Mouse (Mus musculus): ENCODE data around the gene Zmynd8. TPM values are rescaled to one million over a fixed set of nuclear protein-coding genes. Genes with fewer than 3 reads are reported as not detected.
A peak's percentile ranks its signal among the peaks of the same experiment; 100 is the strongest.

Gene Zmynd8
- polyA plus RNA-seq, 1 experiment from 2014 or later, result 45.3 TPM

DNA sequence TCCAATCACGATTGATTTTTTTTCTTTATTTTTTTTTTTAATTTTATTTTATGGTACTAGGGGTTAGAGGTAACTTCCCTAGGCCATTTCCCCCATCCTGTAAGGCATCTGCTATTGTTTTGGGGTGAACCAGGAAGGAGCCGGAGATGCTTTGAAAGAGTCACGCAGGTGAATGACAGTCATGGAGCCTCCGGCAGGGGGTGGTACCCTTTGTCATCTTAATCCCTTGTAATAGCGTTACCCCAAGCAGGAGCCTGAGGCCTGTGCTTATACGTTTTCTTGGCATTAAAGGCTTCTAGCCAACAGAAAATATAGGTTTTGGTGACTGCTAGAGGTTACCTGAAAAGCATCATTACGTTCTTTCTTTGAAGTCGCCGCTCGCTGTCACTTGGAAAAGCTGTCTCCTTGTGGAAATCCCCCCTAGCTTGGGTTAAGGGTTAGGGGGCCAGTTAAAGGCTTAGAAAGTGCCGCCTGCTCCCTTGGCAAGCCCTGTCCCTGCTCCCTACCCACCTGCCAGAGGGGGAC is 157.2 kb downstream of the Zmynd8 start:
- Histone ChIP-seq H3K27me3 (ENCODE audit: control insufficient read depth, insufficient read depth, low read length) (no peaks in the 10 kb centered on the region; the same call in 1 of the 2 replicates), H3K4me1 (ENCODE audit: control insufficient read depth, insufficient read depth, low read length) (peaks cover 12% of the 10 kb centered on the region), H3K27ac (ENCODE audit: low read length) (peak overlapping the region; percentile 33; the same call in 1 of the 2 replicates), H3K4me2 (ENCODE audit: low read depth, low read length) (no peak overlapping the region), H3K4me3 (replicated peaks; ENCODE audit: low read length) (no peak overlapping the region), H3K9me3 (replicated peaks; ENCODE audit: control insufficient read depth, low read length) (no peaks in the 10 kb centered on the region), H3K36me3 (ENCODE audit: control insufficient read depth, insufficient read depth, low read length) (no peaks in the 10 kb centered on the region), H3K9ac (ENCODE audit: low read length) (no peak overlapping the region)
- no peak for ATAC-seq (ENCODE audit: insufficient read depth, low FRiP score)
- WGBS, result 26% methylated on average over 11 of the region's 11 CpGs

DNA sequence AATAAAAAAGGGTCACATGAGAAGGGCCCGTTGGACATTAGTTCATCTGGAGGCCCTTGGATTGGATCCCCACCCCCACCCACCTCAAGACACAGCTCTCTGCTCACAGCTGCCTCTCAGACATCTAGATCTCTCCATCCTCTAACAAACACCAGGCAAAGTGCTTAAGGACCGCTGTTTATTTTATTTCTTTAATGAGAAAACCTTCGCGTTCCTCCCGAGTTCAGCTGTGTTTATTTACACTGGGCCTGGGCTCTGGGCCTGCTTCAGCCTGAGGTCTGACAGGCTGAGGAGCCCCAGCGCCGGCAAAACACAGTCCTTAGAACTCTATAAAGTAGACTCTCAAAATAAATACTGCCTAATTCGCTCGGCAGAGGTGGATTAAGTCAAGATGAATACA is 157.8 kb downstream of the Zmynd8 start:
- no peak overlapping the region for H3K4me3 ChIP-seq (replicated peaks; ENCODE audit: low read length)
- peaks cover 12% of the 10 kb centered on the region for H3K4me1 ChIP-seq (ENCODE audit: control insufficient read depth, insufficient read depth, low read length)
- H3K27ac ChIP-seq (ENCODE audit: low read length), result peak overlapping the region; percentile 33; the same call in 1 of the 2 replicates
- no peak overlapping the region for H3K4me2 ChIP-seq (ENCODE audit: low read depth, low read length)
- 0 out of 2 replicates have a peak, but pooled peaks have one; percentile 45 for ATAC-seq (ENCODE audit: insufficient read depth, low FRiP score)
- H3K9ac ChIP-seq (ENCODE audit: low read length), result no peak overlapping the region
- no peaks in the 10 kb centered on the region for H3K36me3 ChIP-seq (ENCODE audit: control insufficient read depth, insufficient read depth, low read length)
- 12% methylated on average over 9 of the region's 9 CpGs for WGBS
- no peaks in the 10 kb centered on the region; the same call in 1 of the 2 replicates for H3K27me3 ChIP-seq (ENCODE audit: control insufficient read depth, insufficient read depth, low read length)
- H3K9me3 ChIP-seq (replicated peaks; ENCODE audit: control insufficient read depth, low read length), result no peaks in the 10 kb centered on the region

DNA sequence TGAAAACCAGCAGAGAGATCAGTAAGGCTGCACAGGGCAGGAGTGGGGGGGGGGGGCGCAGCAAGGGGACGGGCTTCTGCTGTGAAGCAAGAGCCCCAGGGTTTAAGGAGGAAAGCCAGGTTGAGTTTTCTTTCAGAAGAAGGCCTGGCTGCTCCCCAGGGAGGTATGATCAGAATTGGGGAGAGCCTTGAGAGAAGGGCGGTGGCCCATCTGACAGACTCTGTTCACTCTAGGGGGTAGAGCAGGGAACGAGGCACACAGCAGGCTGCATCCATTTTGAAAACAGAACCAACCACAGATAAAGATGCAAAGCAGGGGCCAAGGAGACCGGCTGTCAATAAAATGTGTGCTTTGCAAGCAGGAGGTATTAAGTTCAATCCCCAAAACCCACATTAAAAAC is 158.4 kb downstream of the Zmynd8 start:
- Histone ChIP-seq H3K4me1 (ENCODE audit: control insufficient read depth, insufficient read depth, low read length) (peaks cover 12% of the 10 kb centered on the region), H3K36me3 (ENCODE audit: control insufficient read depth, insufficient read depth, low read length) (no peaks in the 10 kb centered on the region), H3K27ac (ENCODE audit: low read length) (no peak overlapping the region), H3K4me3 (replicated peaks; ENCODE audit: low read length) (no peak overlapping the region), H3K9ac (ENCODE audit: low read length) (no peak overlapping the region), H3K9me3 (replicated peaks; ENCODE audit: control insufficient read depth, low read length) (no peaks in the 10 kb centered on the region), H3K27me3 (ENCODE audit: control insufficient read depth, insufficient read depth, low read length) (no peaks in the 10 kb centered on the region), H3K4me2 (ENCODE audit: low read depth, low read length) (no peak overlapping the region)
- ATAC-seq (ENCODE audit: insufficient read depth, low FRiP score), result no peak
- 47% methylated on average over 5 of the region's 5 CpGs for WGBS

DNA sequence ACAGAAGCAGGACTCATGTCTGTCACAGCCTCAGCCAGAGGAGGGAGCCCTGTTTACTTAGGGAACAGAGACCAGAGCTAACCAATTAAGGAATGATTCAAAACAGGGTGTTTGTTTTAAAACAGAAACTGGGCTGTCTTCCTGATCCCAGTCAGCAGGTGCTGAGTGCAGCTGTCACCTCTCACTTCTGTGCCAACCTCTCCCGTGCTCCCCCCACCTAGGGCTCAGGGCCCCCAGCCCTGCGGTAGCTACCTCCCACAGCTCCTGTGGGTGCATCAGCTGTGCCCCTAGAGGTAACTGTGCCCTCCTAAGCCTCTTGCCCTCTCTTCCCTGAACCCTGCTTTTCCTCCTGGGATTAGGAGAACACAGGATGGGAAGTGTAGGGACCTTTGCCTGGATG is 162.5 kb downstream of the Zmynd8 start:
- no peaks in the 10 kb centered on the region for H3K27me3 ChIP-seq (ENCODE audit: control insufficient read depth, insufficient read depth, low read length)
- 24% methylated on average over 2 of the region's 2 CpGs for WGBS
- no peak for ATAC-seq (ENCODE audit: insufficient read depth, low FRiP score)
- H3K9ac ChIP-seq (ENCODE audit: low read length), result no peak overlapping the region
- H3K4me2 ChIP-seq (ENCODE audit: low read depth, low read length), result no peak overlapping the region
- no peak overlapping the region for H3K27ac ChIP-seq (ENCODE audit: low read length)
- peaks cover 8% of the 10 kb centered on the region for H3K4me1 ChIP-seq (ENCODE audit: control insufficient read depth, insufficient read depth, low read length)
- no peak overlapping the region for H3K4me3 ChIP-seq (replicated peaks; ENCODE audit: low read length)
- H3K9me3 ChIP-seq (replicated peaks; ENCODE audit: control insufficient read depth, low read length), result no peaks in the 10 kb centered on the region
- H3K36me3 ChIP-seq (ENCODE audit: control insufficient read depth, insufficient read depth, low read length), result no peaks in the 10 kb centered on the region

Small RNA genes lying within 50 kb of the gene (microRNA-seq; reads per million reads assigned to microRNA genes)
- gene Gm22692, result not detected

Other genes starting within 250 kb of the Zmynd8 start
- gene Ncoa3, start 93.6 kb upstream of the Zmynd8 start, polyA plus RNA-seq (2015; fragmentation: Nextera tagmentation; extraction: Ambion mirVana), result 15.7 and 15.9 TPM in 2 replicates